Mouse (Mus musculus): ENCODE measurements around the gene Dcst1.

DNA sequence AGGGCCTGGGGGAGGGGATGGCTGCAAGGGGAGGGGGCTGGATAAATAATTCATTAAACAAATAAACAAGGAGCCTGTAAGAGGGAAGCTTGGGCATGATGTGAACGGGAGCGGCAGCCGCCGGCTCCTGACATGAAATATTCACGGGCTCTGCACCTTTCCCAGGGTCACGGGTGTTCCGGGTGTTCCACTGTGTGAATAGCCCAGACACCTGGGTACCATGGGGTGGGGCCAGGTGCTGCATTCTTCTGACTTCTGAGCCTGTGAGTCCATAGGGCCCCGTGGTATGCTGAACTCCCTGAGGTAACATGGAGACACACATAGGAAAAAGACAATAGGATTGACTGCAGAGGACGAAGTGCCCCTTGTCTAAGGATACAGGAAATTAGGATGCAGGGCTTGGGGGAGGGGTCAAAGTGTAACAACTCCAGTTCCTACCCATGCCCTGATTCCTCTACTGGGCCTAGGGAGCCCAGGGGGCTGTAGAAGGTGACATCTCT lies 37.6 kb downstream of the Dcst1 start:
- TF ChIP-seq CTCF (conservative IDR thresholded peaks at IDR 0.05; ENCODE audit: insufficient read depth, insufficient read length, low read depth, low read length) (no peak), POLR2A (IDR thresholded peaks at IDR 0.05; ENCODE audit: low read depth, low read length) (no peak)

All from kidney, adult 2 months (tissue).